Mouse (Mus musculus) MEL (cell line): ENCODE measurements around the gene Cntnap2. TPM values are rescaled to one million over a fixed set of nuclear protein-coding genes. Genes with fewer than 3 reads are reported as not detected.

Experiments
- DNase-seq: peaks from one replicate; pipeline ENCODE4 v3.0.0; 2011; ENCODE audit warnings: low read depth, low spot score
- H3K27ac ChIP-seq: 2 replicates; pipeline ENCODE4 v1.5.1; 2012; ENCODE audit warnings: low read depth, mild to moderate bottlenecking, control low read depth, low read length, moderate library complexity; ENCODE audit not compliant: control insufficient read depth
- H3K27me3 ChIP-seq, 2 experiments: fragments of 150-350 bp in 1 of 2; sonication (generic) in 1 of 2; 2 replicates each; pipeline ENCODE4 v1.6.1; 2012; ENCODE audit warnings: low read length in 2 of 2, mild to moderate bottlenecking in 2 of 2, improper control_type of control experiment in 1 of 2, moderate library complexity in 1 of 2; ENCODE audit not compliant: insufficient read depth in 2 of 2, control insufficient read depth in 1 of 2
- H3K36me3 ChIP-seq, 2 experiments: 2 replicates each; pipeline ENCODE4 v1.6.1; 2012 to 2014; ENCODE audit warnings: low read length in 2 of 2, improper control_type of control experiment in 1 of 2, inconsistent platforms in 1 of 2, mild to moderate bottlenecking in 1 of 2; ENCODE audit not compliant: insufficient read depth in 2 of 2, control insufficient read depth in 1 of 2
- H3K4me1 ChIP-seq, 2 experiments: fragments of 150-350 bp in 1 of 2; sonication (generic) in 1 of 2; 2 replicates each; pipeline ENCODE4 v1.6.1; 2012; ENCODE audit warnings: low read length in 2 of 2, improper control_type of control experiment in 1 of 2, mild to moderate bottlenecking in 1 of 2; ENCODE audit not compliant: insufficient read depth in 2 of 2, control insufficient read depth in 1 of 2
- H3K4me3 ChIP-seq, 2 experiments: fragments of 150-350 bp in 1 of 2; sonication (generic) in 1 of 2; 2 replicates each; pipeline ENCODE4 v1.5.1; 2012; ENCODE audit warnings: low read depth in 2 of 2, low read length in 2 of 2, mild to moderate bottlenecking in 2 of 2, moderate library complexity in 2 of 2, control low read depth in 1 of 2, improper control_type of control experiment in 1 of 2; ENCODE audit not compliant: control insufficient read depth in 1 of 2, insufficient read depth in 1 of 2
- H3K79me2 ChIP-seq: 2 replicates; pipeline ENCODE4 v1.6.1; 2012; ENCODE audit warnings: mild to moderate bottlenecking, low read length, moderate library complexity; ENCODE audit not compliant: control insufficient read depth, poor library complexity, insufficient read depth
- H3K9ac ChIP-seq: 2 replicates; pipeline ENCODE4 v1.6.1; 2012; ENCODE audit warnings: low read depth, mild to moderate bottlenecking, control low read depth, low read length, moderate library complexity; ENCODE audit not compliant: control insufficient read depth, poor library complexity, severe bottlenecking
- H3K9me3 ChIP-seq: fragments of 150-350 bp; sonication (generic); replicated peaks from 2 replicates; pipeline ENCODE4 v1.6.1; 2012; ENCODE audit warnings: mild to moderate bottlenecking, low read length, improper control_type of control experiment, moderate library complexity; ENCODE audit not compliant: insufficient read depth
- CHD2 ChIP-seq: IDR thresholded peaks from 2 replicates; pipeline ENCODE4 v1.6.1; 2011; ENCODE audit warnings: low read length, improper control_type of control experiment
- CTCF ChIP-seq, 3 experiments: IDR thresholded peaks in 2 of 3; conservative IDR thresholded peaks in 1 of 3; 2 replicates each; pipeline ENCODE4 v1.5.1; 2011 to 2012; ENCODE audit warnings: low read length in 3 of 3, low read depth in 2 of 3, mild to moderate bottlenecking in 2 of 3, improper control_type of control experiment in 1 of 3, inconsistent platforms in 1 of 3, mixed read lengths in 1 of 3, moderate library complexity in 1 of 3; ENCODE audit not compliant: control insufficient read depth in 1 of 3, insufficient read depth in 1 of 3, poor library complexity in 1 of 3, severe bottlenecking in 1 of 3
- ELF1 ChIP-seq: IDR thresholded peaks from 2 replicates; pipeline ENCODE4 v1.6.1; 2014; ENCODE audit warnings: low read depth, mild to moderate bottlenecking, inconsistent platforms, low read length, improper control_type of control experiment, moderate library complexity
- GABPA ChIP-seq: IDR thresholded peaks from 2 replicates; pipeline ENCODE4 v1.6.1; 2012; ENCODE audit warnings: low read depth, mild to moderate bottlenecking, inconsistent platforms, low read length, improper control_type of control experiment, moderate library complexity
- GATA1 ChIP-seq: IDR thresholded peaks from 2 replicates; pipeline ENCODE4 v1.6.1; 2011; ENCODE audit warnings: low read depth, low read length, improper control_type of control experiment
- HCFC1 ChIP-seq: IDR thresholded peaks from 2 replicates; pipeline ENCODE4 v1.6.1; 2012; ENCODE audit warnings: low read depth, mild to moderate bottlenecking, inconsistent platforms, low read length, improper control_type of control experiment, moderate library complexity
- JUND ChIP-seq: IDR thresholded peaks from 2 replicates; pipeline ENCODE4 v1.6.1; 2011; ENCODE audit warnings: low read depth, mild to moderate bottlenecking, improper control_type of control experiment, low read length
- MAFK ChIP-seq: IDR thresholded peaks from 2 replicates; pipeline ENCODE4 v1.6.1; 2011; ENCODE audit warnings: low read depth, mild to moderate bottlenecking, low read length, improper control_type of control experiment, borderline replicate concordance
- MAZ ChIP-seq: IDR thresholded peaks from 2 replicates; pipeline ENCODE4 v1.6.1; 2012; ENCODE audit warnings: low read depth, mild to moderate bottlenecking, inconsistent platforms, low read length, improper control_type of control experiment
- MEF2A ChIP-seq: IDR thresholded peaks from 2 replicates; pipeline ENCODE4 v1.6.1; 2014; ENCODE audit warnings: low read depth, mild to moderate bottlenecking, inconsistent platforms, low read length, improper control_type of control experiment; ENCODE audit not compliant: poor library complexity, insufficient replicate concordance, severe bottlenecking; ENCODE audit errors: extremely low read depth
- POLR2A ChIP-seq, 2 experiments: IDR thresholded peaks; 2 replicates each; pipeline ENCODE4 v1.6.1; 2011 to 2012; ENCODE audit warnings: low read length in 2 of 2, mild to moderate bottlenecking in 2 of 2, control low read depth in 1 of 2, improper control_type of control experiment in 1 of 2, low read depth in 1 of 2, moderate library complexity in 1 of 2; ENCODE audit not compliant: control insufficient read depth in 1 of 2, insufficient read depth in 1 of 2, poor library complexity in 1 of 2
- POLR2AphosphoS2 ChIP-seq: IDR thresholded peaks from 2 replicates; pipeline ENCODE4 v1.6.1; 2011; ENCODE audit warnings: low read length, improper control_type of control experiment
- POLR2AphosphoS5 ChIP-seq: IDR thresholded peaks from 2 replicates; pipeline ENCODE4 v1.6.1; 2012; ENCODE audit warnings: low read depth, borderline replicate concordance, mild to moderate bottlenecking, inconsistent platforms, low read length, moderate library complexity, mixed read lengths
- RAD21 ChIP-seq: IDR thresholded peaks from 2 replicates; pipeline ENCODE4 v1.6.1; 2011; ENCODE audit warnings: mild to moderate bottlenecking, low read depth, low read length, improper control_type of control experiment
- RCOR1 ChIP-seq: IDR thresholded peaks from 2 replicates; pipeline ENCODE4 v1.6.1; 2012; ENCODE audit warnings: low read depth, mild to moderate bottlenecking, inconsistent platforms, low read length, improper control_type of control experiment
- SMC3 ChIP-seq: IDR thresholded peaks from 2 replicates; pipeline ENCODE4 v1.6.1; 2011; ENCODE audit warnings: low read depth, low read length, improper control_type of control experiment
- TAL1 ChIP-seq: IDR thresholded peaks from 2 replicates; pipeline ENCODE4 v1.6.1; 2012; ENCODE audit warnings: mild to moderate bottlenecking, inconsistent platforms, low read length, moderate library complexity, mixed read lengths
- TBP ChIP-seq: IDR thresholded peaks from 2 replicates; pipeline ENCODE4 v1.8.0; 2011; ENCODE audit warnings: low read depth, low read length, improper control_type of control experiment
- TCF12 ChIP-seq: IDR thresholded peaks from 2 replicates; pipeline ENCODE4 v1.6.1; 2014; ENCODE audit warnings: low read depth, mild to moderate bottlenecking, inconsistent platforms, low read length, improper control_type of control experiment, moderate library complexity
- UBTF ChIP-seq: IDR thresholded peaks from 2 replicates; pipeline ENCODE4 v1.6.1; 2012; ENCODE audit warnings: low read depth, mild to moderate bottlenecking, inconsistent platforms, low read length, improper control_type of control experiment, moderate library complexity, borderline replicate concordance; ENCODE audit not compliant: insufficient read depth
- USF1 ChIP-seq: IDR thresholded peaks from 2 replicates; pipeline ENCODE4 v1.6.1; 2014; ENCODE audit warnings: low read depth, mild to moderate bottlenecking, inconsistent platforms, low read length, improper control_type of control experiment, moderate library complexity
- ZC3H11A ChIP-seq: IDR thresholded peaks from 2 replicates; pipeline ENCODE4 v1.6.1; 2012; ENCODE audit warnings: low read depth, mild to moderate bottlenecking, inconsistent platforms, low read length, improper control_type of control experiment
- ZMIZ1 ChIP-seq: IDR thresholded peaks from 2 replicates; pipeline ENCODE4 v1.6.1; 2012; ENCODE audit warnings: low read depth, mild to moderate bottlenecking, inconsistent platforms, low read length, improper control_type of control experiment, moderate library complexity
- polyA plus RNA-seq, 2 experiments: library from polyadenylated mRNA; stranded (reverse) in 1 of 2; unstranded in 1 of 2; fragments of >175 nt in 1 of 2; fragments of >200 nt in 1 of 2; gene quantifications; 2 replicates each; pipeline versions ENCODE4 v1.2.1 to v1.2.4; 2012; ENCODE audit warnings: low replicate concordance in 2 of 2, low read depth in 1 of 2; ENCODE audit not compliant: insufficient read length in 2 of 2, insufficient read depth in 1 of 2, missing spikeins in 1 of 2
- total RNA-seq: library from RNA; depleted of rRNA; stranded (reverse); fragments of 300-350 nt; gene quantifications from 2 replicates; pipeline ENCODE4 v1.2.3, GENCODE M21; 2012

Cntnap2 gene
- total and polyA plus RNA-seq, 3 experiments = 0.01 TPM; not detected in 2

DNA sequence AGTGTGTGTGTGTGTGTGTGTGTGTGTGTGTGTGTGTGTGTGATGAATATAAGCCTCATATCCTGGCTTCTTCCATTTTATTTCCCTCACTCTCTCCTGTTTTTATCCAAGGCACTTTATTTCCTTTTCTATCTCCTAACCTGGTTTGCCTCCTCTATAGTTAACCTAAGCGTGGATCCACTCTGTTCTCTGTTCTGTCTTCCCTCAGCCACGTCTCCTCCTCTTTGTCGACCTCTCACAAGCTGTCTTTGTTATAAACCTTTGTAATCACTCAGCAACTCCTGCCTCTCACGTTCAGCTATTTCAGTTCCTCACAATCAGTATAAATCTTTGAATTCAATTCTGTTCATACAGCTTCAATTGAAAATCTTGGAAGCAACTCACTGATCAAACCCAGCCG is 1369.1 kb downstream of the Cntnap2 start:
- DNase-seq = no peak
- no peak overlapping the region for H3K9ac ChIP-seq
- no peak overlapping the region for H3K4me3 ChIP-seq
- TF ChIP-seq MEF2A (no peak), RCOR1 (no peak), ZMIZ1 (no peak), GABPA (no peak), POLR2AphosphoS5 (no peak), ELF1 (no peak), MAZ (no peak), ZC3H11A (no peak), RAD21 (no peak), USF1 (no peak), CHD2 (no peak), CTCF (IDR thresholded peaks at IDR 0.05 in 2 of 3, conservative IDR thresholded peaks at IDR 0.05 in 1 of 3; ENCODE audit: control insufficient read depth in 1 of 3, insufficient read depth in 1 of 3, low read depth in 2 of 3, low read length in 3 of 3, poor library complexity in 1 of 3, severe bottlenecking in 1 of 3) (no peak), UBTF (no peak), TCF12 (no peak)
- no peaks in the 10 kb centered on the region for H3K9me3 ChIP-seq
- no peaks in the 10 kb centered on the region for H3K36me3 ChIP-seq
- H3K79me2 ChIP-seq = no peaks in the 10 kb centered on the region
- H3K27me3 ChIP-seq = no peaks in the 10 kb centered on the region
- H3K4me1 ChIP-seq = no peaks in the 10 kb centered on the region
- no peak overlapping the region for H3K27ac ChIP-seq

DNA sequence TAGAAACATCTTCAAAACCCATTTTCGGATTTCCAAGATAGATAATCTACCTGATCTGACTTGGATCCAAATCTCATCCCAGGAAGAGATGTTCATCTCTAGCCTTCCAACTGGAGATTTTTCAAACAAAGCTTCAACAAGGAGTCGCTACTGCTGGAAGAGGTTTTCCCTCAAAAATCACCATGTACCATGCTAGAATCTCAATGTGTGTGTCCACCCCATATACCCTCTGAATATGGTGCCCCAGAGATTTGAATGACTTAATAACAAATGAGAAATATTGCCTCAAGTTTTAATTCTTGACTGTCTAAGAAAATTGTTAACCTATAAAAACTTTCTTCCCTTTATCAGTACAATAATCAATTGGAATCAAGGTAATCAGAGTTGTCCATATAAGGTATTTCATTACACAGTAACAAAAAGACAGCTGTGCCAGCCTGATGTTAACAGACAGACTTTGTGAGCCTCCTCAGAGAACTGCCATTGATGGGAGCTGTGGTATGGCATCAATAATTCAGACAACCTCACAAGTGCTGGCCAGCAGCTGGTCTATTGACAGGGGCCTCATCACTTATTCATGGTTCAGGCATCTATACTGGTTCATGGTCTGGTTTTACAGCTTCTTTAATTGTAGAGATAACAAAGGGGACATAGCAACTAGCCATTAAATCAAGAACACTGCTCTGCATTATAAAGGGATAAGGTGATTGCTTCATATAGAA is 1391.9 kb downstream of the Cntnap2 start:
- Histone ChIP-seq H3K27me3 (no peaks in the 10 kb centered on the region; a peak in 1 of 4 replicates), H3K36me3 (no peaks in the 10 kb centered on the region), H3K9me3 (no peaks in the 10 kb centered on the region), H3K4me1 (no peaks in the 10 kb centered on the region), H3K9ac (no peak overlapping the region), H3K79me2 (no peaks in the 10 kb centered on the region), H3K4me3 (no peak overlapping the region), H3K27ac (no peak overlapping the region)
- TF ChIP-seq TBP (no peak), ZC3H11A (no peak), POLR2A (IDR thresholded peaks at IDR 0.05; ENCODE audit: control insufficient read depth in 1 of 2, insufficient read depth in 1 of 2, low read depth in 1 of 2, low read length in 2 of 2, poor library complexity in 1 of 2) (no peak), CHD2 (no peak), MAFK (no peak), GATA1 (no peak), SMC3 (no peak), HCFC1 (no peak), MAZ (no peak), UBTF (no peak), CTCF (IDR thresholded peaks at IDR 0.05 in 2 of 3, conservative IDR thresholded peaks at IDR 0.05 in 1 of 3; ENCODE audit: control insufficient read depth in 1 of 3, insufficient read depth in 1 of 3, low read depth in 2 of 3, low read length in 3 of 3, poor library complexity in 1 of 3, severe bottlenecking in 1 of 3) (no peak), POLR2AphosphoS2 (no peak), MEF2A (no peak), JUND (no peak), TAL1 (no peak), POLR2AphosphoS5 (no peak)
- no peak for DNase-seq
